Mouse (Mus musculus) kidney, postnatal 4 days (tissue): ENCODE measurements around the gene Hint1.
"Not testable (repeated sequence)": the region's sequence is repeated elsewhere in the genome, so short reads cannot be mapped to it uniquely, and the experiment has no call there.

ENCODE experiments used
- DNase-seq, 2 experiments: peaks; one replicate each; pipeline ENCODE4 v3.0.0; 2021; ENCODE audit warnings: mixed read lengths in 2 of 2

Hint1 gene

DNA sequence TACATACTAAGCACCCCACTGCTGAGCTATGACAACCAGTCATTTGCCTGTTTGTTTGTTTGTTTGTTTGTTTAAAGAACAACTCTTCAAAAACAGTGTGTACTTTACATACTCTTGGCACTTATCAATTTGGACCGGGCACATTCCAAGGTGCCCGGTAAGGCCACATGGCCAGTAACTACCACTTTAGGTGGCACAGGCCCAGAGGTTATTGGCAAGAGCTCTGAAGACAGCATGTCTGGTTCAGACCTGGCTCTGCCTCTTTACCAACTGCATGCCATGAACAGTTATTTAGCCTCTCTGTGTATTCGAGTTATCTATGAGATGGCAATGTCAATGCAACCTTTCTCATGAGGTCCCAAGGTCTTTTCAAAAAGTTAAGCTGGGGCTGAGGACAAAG, 30.5 kb downstream of the Hint1 start:
- not testable (repeated sequence) for DNase-seq

DNA sequence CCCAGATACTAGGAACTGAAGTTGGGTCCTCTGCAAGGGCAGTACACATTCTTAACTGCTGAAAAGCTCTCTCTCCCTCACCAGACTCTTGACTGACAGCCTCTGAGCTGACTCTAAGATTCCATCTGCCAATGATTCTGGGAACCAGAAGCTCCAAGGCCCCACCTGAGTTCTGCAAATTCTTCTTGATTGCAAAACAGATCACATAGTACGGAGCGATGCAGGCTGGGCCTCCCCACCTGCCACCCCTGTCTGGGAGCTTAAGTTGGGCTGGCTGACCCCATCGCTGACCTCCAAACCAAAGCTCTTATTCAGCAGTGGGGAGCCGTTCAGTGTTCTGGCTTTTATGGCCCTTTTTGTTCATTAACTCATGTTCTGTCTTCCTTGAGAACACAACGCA, 31.3 kb downstream of the Hint1 start:
- DNase-seq = peak; percentile 49 to 59

DNA sequence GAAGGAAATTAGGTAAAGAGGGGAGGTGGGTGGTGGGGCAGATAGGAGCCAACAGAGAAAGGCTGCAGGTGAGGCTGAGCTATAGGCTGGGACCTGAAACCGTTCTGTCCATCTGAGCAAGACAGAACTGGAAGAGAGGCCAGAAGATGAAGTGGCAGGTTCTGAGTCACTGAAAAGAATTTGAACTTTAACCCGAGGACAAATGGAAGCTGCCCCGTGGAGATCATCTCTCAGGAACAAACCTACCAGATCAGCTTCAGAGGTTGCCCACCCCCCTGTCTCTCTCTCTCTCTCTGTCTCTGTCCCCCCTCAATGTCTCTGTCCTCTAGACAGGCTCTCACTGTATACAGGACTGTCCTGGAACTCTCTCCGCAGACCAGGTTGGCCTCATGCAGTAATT, 33.5 kb downstream of the Hint1 start:
- DNase-seq = no peak

DNA sequence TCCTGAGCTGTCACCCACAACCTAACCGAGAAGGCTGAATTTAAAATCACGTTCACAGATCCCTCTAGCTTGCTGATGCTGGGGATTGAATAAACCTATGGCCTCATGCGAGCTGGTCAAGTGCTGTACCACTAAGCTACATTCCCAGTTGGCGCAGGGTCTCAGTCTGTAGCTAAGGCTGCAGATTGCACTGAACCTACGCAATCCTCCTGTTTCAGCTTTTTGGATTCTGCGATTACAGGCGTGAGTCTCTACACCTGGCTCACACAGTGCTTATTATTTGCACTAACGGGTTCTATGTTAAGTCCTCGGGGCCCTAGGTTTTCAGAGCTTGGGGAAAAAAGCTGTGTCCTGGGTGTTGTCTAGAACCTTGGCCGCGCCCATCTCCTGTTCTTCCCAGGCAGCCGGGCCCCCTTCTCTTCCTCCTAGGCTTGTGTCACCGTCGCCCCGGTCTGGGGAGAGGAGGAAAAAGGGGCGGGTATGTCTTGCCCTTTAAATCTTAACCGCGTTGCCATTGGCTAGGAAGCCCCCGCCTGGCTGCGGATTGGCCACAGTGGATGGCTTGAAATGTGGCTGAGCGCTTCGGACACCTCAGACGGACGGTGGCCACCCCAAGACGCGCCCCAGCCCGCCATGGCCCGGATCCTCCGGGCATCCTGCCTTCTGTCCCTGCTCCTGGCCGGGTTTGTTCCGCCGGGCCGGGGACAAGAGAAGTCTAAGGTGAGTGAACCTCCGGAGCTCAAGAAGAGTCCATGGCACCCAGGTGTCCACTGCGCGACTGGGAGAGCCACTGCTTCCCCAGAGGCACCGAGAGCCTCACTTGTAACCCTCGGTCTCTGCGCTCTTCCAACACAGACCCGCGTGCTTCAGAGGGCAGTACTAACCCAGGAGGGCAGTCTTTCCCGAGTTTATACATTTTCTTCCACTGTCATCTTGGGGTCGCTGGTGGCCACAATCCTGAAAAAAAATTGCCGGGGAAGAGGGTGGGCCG, 36.4 kb downstream of the Hint1 start, which contains the start of gene Gpx3:
Gene Gpx3, plus strand, starts transcription at position 121 of the 991 bp plus-strand sequence.
- peak; percentile 81 to 86 for DNase-seq

DNA sequence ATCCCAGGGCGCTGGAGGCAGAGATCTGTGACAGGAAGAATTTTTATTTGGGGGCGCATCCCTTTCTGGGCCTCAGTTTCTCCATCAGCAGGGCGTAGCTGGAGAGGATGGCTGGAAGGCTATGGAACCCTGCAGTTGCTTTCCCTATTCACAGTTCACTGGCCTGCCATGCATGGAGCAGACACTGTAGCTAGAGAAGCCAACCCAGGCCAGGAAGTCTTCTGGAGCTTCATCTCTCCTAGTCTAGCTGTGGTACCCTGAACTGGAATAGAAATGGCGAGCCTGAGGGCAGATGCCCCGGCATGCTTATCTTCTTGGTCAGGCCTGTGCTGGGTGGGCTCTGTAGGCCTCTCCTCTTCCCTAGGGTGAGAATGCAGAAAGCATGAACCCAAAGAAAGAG, 37.2 kb downstream of the Hint1 start:
- no peak for DNase-seq

DNA sequence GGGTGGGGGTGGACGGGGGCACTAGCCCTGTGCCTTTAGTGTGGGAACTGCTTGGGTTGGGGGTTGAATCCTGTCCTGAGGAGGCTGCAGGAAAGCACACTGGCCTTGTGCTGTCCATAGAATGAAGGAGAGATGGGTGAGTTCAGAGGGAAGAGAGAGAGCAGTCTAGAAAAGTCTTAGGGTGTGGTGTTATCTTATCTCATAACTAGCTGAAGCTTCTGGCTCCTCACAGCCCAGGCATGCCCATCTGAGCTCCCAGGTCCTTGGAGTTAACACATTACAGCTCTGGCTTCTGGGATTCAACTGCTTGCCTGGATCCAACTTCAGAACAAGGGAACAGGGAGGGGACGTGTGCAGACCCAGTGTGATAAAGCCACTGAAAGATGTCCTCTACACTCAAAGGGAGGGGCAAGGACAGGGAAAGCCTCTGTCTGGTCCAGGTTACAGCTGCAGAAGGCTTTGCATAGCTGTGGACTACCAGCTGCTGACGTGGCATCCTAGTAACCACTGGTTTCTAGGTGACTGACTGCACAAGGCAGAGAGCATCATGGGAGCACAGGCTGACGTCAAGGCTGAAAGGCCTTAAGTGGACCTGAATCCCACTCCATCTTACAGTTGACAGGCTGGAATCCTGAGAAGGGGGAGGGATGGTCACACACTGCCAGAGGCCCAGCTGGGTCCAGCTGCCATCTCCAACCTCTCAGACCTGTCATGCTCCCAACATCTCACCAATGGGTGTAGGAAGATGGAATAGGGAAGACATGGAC, 37.9 kb downstream of the Hint1 start:
- DNase-seq = peak; percentile 65 to 79

DNA sequence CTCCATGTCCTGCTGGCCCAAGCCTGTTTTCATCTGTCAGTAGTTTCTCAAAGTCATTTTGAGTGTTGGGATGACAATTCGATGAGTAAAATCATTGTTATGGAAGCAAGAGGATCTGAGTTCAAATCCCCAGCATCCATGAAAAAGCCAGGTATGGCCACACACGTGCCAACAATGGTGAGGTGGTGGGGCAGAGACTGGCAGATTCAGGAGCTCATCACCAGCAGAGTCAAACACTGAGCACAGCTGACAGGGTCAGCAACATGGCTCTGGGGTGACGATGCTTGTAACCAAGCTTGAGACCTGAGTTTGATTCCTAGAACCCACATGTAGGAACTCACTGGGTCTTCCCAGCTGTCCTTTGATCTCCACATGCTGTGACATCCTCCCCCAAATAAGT, 38.9 kb downstream of the Hint1 start:
- DNase-seq = no peak

DNA sequence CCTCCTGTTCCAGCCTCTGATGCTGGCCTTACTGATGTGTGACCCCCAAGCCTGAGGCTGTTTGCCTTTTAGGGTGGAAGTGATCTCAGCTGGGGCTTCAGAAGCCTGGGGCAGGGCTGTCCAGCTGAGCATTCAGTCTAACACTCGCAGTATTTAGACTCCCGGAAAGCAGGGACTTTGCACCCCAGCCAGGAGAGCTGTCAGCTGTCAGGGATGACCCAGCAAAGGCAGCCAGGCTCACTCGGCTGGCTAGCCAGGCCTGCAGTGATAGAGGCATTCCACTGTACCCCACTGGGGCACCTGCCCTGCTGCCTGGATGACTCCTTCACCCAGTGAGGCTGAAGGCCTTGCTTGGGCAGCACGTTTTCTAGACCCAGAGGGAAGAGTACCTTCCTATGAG, 39.7 kb downstream of the Hint1 start:
- DNase-seq = peak; percentile 51 to 71

DNA sequence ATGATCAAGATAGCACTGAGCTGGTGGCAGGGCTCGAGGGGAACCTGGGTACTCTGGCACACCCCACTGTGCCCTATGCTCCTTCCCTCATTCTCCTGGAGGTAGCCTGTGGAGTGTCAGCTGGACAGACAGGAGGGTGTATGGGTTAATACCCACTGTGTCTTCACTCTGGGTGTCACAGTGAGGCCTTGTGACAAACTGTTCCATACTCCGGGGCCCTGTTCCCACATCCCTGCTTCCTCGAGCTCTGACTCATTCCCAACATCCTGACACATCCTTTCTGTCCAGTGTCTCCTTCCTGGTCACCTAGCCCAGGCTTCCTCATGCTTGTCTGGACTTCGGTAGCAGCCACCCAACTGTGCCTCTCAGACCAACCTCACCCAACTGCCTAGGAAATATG, 40.3 kb downstream of the Hint1 start:
- DNase-seq = no peak

DNA sequence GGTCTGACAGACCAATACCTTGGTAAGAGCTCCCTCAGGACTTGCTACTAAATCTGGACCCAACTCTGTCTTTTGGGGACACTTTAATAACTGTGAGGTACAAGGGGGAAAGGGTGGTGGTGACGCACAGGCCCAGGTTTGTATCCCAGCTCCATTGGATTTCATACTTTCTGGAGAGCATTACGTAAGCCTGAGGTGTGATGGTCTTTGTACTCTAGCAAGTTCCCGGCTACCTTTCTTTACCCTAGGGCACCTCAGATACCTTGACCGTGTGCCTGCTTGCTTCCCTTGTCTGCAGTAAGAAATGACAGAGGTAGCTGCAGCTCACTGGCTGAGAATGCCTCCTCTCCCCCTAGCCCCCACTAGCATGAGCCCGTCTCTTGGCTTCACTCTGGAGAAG, 41.1 kb downstream of the Hint1 start:
- DNase-seq = no peak

DNA sequence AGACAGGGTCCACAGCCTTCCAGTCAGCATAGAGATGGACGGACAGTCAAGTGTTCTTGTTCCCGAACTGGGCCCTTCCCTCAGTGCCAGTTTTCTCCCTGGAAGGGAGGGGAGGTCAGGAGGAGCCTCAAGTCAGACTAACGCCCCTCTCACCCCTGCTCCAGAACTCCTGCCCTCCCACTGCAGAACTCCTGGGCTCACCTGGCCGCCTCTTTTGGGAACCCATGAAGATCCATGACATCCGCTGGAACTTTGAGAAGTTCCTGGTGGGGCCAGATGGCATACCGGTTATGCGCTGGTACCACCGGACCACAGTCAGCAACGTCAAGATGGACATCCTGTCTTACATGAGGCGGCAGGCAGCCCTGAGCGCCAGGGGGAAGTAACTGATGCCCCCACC, 43.1 kb downstream of the Hint1 start:
- no peak for DNase-seq

DNA sequence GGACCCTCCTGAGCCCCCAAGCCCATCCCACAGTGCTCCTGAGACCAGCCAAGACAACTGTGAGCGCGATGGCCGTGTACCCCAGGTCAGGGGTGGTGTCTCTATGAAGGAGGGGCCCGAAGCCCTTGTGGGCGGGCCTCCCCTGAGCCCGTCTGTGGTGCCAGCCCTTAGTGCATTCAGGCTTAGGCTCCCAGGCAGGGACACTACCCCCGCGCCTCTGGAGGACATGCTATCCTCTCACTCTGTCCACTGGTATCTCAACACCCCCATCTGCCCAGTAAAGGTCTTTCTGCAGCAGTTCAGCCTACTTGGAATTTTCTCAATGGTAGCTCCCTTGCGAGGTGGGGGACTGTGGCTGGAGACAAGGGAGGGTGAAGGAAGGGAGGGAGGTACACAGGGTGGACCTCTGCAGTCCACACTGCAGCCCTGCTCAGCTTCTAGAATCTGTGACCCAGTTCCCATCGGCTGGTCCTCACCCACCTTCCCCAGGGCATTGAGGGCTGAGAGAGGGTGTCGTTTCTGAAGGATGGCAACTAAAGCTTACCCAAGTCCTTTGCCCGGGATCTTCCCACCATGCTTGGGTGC, 44.0 kb downstream of the Hint1 start:
- no peak for DNase-seq

DNA sequence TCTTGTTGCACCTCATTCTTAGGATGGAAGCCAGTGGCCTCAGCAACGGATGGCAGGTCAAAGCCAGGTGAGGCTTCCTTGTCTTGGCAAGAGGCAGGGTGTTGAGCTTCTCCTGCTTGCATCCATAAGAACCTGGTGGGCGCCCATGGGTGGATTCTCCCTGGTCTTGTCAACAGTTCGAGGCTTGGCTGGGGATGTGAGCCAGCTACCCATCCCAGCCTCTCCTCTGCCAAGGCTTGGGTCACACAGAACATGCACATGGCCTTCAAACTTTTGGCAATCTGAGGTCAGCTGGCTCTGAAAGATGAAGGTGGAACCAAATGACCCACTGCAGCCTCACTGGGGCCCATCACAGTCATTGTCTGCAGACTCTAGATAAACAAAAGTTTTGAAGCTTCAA, 45.0 kb downstream of the Hint1 start:
- no peak for DNase-seq

DNA sequence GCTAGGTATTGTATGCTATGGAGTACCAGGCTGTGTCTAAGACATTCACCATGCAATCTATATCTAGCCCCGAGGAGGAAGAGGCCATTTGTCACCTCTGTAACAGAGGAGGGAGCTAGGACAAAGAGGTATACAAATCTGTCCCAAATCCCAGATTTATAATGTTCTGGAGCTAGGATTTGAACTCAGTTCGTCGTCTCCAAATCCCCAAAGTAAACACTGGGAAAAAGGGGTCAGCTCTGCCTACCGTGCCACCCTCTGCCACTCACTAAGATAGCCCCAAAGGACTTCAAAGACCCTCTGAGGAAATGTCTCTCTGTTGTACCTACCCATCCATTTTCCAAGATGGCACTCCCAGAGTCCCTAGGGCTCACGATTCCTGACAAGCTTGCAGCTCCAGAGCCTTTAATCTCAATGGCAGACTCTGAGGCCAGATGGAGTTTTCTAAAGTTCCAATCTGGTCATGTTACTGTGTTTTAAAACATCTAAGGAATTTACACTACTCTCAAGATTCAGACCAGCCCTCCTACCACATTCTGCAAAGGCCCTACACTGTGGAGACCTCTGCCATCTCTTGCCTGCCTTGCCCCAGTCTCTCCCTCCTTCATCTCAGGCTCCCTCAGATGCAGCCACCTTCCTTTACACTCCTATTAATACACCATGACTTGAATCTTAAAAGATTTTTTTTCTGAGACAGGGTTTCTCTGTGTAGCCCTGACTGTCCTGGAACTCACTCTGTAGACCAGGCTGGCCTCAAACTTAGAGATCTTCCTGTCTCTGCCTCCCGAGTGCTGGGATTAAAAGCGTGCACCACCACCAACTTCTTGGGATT, 45.7 kb downstream of the Hint1 start:
- no peak for DNase-seq

DNA sequence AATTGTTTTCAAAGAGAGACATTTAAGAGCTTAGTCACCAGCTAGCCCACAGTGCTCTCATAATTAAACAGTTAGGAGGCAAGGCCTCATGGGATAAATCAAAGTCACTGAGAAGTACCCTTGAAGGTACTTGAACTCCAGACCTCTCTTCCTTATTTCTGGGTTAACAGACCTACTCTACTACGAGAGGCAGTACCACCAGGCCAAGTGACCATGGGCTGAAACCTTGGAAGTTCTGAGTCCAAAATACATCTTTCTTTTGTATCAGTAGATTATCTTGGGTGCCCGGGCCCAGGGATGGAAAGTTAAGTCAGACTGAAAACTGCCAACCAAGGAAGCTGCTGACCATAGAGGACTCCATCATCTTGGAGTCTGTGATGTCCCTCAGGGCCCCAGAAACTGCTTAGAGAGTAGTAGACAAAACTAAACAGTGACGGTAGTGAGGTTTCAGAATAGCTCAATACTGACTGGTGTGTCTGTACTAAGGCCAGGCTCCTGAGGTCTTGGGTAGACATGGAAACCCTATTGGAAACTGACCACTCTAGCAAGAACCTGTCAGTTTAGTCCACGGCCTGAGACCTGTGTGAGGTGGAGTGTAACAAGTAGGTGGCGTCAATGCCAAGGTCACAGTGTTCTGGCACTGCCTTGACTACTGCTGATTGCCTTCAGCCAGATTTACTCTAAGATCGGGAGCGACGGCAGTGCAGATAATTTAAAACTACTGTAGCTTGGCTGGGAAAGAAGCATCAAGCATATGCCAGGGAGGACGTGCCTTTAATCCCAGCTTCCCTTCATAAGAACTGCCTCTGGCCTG, 46.5 kb downstream of the Hint1 start:
- DNase-seq = no peak

DNA sequence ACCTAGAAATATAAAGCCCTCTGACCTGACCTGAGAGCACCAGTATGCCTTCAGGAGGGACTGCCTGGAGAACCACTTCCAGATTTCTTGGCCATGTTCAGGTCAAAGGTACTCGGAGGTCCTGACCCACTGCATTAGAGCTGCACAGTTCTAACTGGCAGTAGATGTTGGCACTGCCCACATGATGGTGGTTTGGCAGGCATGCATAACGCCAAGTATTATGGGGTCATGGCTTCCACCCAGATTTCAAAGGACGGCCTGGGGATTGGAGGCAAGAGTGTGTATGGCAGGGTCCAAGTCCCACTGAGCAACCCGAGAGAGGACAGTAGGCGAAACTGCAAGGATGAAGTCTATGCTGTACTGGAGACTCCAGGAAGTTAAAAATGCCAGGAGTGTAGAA, 47.7 kb downstream of the Hint1 start:
- no peak for DNase-seq

DNA sequence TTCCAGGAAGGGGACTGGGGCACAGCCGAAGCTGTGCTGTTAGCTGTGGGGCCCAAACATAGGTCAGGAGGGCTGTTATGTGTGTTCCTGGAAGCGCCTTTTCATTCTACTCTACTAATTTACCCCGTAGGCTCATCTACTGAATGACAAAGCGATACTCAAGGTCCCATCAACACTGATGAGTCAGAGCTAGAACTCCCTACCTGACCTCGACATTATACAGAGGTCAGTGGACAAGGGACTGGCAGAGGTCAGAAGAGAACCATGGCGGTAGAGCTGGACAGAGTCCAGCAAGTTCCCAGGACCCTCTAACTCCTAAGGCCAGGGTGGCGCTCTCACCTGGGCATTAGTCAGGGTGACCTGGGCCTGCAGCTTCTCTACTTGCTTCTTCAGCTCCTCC, 51.3 kb downstream of the Hint1 start:
- no peak for DNase-seq

DNA sequence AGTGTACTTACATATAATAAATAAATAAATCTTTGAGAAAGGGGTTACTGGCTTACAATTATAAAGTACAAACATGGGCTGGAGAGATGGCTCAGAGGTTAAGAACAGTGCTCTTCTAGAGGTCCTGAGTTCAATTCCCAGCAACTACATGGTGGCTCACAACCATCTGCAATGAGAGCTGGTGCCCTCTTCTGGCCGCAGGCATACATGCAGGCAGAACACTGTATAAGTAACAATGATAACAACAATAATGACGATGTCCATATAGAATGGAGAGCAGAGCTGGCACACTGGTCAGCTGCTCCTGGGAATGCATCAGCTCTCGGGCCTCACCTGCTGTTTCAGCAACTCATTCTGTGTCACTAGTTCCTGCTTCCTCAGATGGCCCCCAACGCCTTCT, 52.1 kb downstream of the Hint1 start:
- no peak for DNase-seq
